Mouse (Mus musculus) heart, postnatal 0 days (tissue): ENCODE measurements around the gene Cd5. TPM values are rescaled to one million over a fixed set of nuclear protein-coding genes. Genes with fewer than 3 reads are reported as not detected.

Source experiments
- ATAC-seq: fragments of 200-750 bp; cut with Nextera tagmentation; 2 replicates; pipeline ENCODE4 v1.8.0; 2017; ENCODE audit warnings: low read depth, moderate number of reproducible peaks, moderate library complexity; ENCODE audit not compliant: insufficient read depth
- DNase-seq: peaks from one replicate; pipeline ENCODE4 v3.0.0-alpha.2; 2016; ENCODE audit warnings: low spot score
- H3K27ac ChIP-seq: fragments of 300-500 bp; sonication (generic); 2 replicates; pipeline ENCODE4 v1.5.1; 2014; ENCODE audit warnings: low read depth, mild to moderate bottlenecking
- H3K27me3 ChIP-seq: fragments of 300-500 bp; sonication (generic); 2 replicates; pipeline ENCODE4 v1.6.1; 2014; ENCODE audit warnings: low read length, mixed read lengths; ENCODE audit not compliant: control insufficient read depth, insufficient read depth
- H3K36me3 ChIP-seq: fragments of 300-500 bp; sonication (generic); replicated peaks from 2 replicates; pipeline ENCODE4 v1.6.1; 2014; ENCODE audit warnings: low read length, mixed read lengths; ENCODE audit not compliant: control insufficient read depth, insufficient read depth
- H3K4me1 ChIP-seq: fragments of 300-500 bp; sonication (generic); 2 replicates; pipeline ENCODE4 v1.6.1; 2014; ENCODE audit warnings: antibody characterized with exemption; ENCODE audit not compliant: control insufficient read depth, insufficient read depth
- H3K4me2 ChIP-seq: fragments of 300-500 bp; sonication (generic); 2 replicates; pipeline ENCODE4 v1.6.1; 2014; ENCODE audit warnings: low read depth, mild to moderate bottlenecking, low read length, moderate library complexity
- H3K4me3 ChIP-seq: fragments of 300-500 bp; sonication (generic); 2 replicates; pipeline ENCODE4 v1.5.1; 2014; ENCODE audit warnings: low read depth, low read length
- H3K9ac ChIP-seq: fragments of 300-500 bp; sonication (generic); replicated peaks from 2 replicates; pipeline ENCODE4 v1.6.1; 2014; ENCODE audit warnings: low read depth, low read length, mixed read lengths
- H3K9me3 ChIP-seq: fragments of 300-500 bp; sonication (generic); replicated peaks from 2 replicates; pipeline ENCODE4 v1.6.1; 2016; ENCODE audit warnings: low read length; ENCODE audit not compliant: control insufficient read depth
- CTCF ChIP-seq: IDR thresholded peaks from 2 replicates; pipeline ENCODE4 v1.5.1; 2016; ENCODE audit warnings: antibody characterized with exemption, control low read depth, low read depth
- EP300 ChIP-seq: IDR thresholded peaks from 2 replicates; pipeline ENCODE4 v1.6.1; 2016; ENCODE audit warnings: antibody characterized with exemption, low read depth
- WGBS: fragments of 180-500 bp; shearing (Covaris S2); extraction: QIAGEN DNeasy Blood & Tissue Kit; methylation state at CpG from one replicate; pipeline ENCODE4 v1.1.7; 2014; 5-methylcytosine and 5-hydroxymethylcytosine counted together
- polyA plus RNA-seq: library from polyadenylated mRNA; unstranded; fragments of >200 nt; fragmentation: Nextera tagmentation; extraction: Ambion mirVana; gene quantifications from 2 replicates; pipeline ENCODE4 v1.2.1, GENCODE M21; 2015
- total RNA-seq: library from RNA; depleted of rRNA; stranded (reverse); fragments of >200 nt; gene quantifications from 2 replicates; pipeline ENCODE4 v1.2.3, GENCODE M21; 2014; ENCODE audit warnings: low replicate concordance

The Cd5 gene
- total and polyA plus RNA-seq, 2 experiments from 2014 or later, result 0.12 TPM; not detected in 1

DNA sequence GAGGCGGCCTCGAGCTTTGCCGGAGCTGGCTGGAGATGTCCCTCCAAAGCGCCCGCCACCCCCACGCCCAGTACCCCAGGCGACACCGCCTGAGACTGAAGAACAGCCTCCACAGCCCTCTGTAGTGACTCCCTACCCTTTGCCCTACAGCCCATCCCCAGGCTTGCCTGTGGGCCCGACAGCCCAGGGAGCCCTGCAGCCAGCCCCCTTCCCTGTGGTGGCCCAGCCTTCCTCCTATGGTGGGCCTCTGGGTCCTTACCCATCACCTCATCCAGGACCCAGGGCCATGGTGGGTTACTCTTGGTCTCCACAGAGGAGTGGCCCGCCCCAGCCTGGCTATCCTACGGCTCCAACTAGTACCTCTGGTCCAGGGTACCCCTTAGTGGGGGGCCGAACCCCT lies 26.2 kb downstream of the Cd5 start:
- Histone ChIP-seq H3K9me3 (no peaks in the 10 kb centered on the region), H3K27ac (no peak overlapping the region), H3K9ac (no peak overlapping the region), H3K27me3 (no peaks in the 10 kb centered on the region), H3K36me3 (peaks cover 41% of the 10 kb centered on the region), H3K4me1 (peaks cover 6% of the 10 kb centered on the region; the same call in 1 of the 2 replicates), H3K4me2 (no peak overlapping the region), H3K4me3 (no peak overlapping the region)
- 93% methylated on average over 12 of the region's 12 CpGs for WGBS
- TF ChIP-seq EP300, result no peak
- no peak for TF ChIP-seq CTCF
- DNase-seq (no peak), ATAC-seq (no peak)

DNA sequence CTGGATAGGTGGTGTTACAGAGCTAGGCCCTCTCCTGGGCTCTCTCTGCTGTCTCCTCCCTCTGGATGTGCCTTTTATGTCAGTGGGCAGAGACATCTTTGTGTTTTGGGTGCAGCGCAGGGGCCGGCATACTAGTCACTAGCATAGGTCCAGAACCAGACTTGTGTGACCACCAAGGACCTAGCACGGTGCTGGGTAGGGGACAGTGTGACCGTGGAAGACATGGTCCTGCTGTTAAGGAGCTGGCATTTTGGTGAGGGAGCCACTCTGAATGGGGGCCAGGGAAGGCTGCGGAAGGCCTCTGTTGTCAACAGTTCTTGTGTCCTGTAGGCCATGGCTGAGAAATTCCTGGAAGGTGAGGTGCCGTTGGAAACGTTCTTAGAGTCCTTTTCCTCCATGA lies 26.6 kb downstream of the Cd5 start:
- Histone ChIP-seq H3K9me3 (no peaks in the 10 kb centered on the region), H3K36me3 (peaks cover 44% of the 10 kb centered on the region), H3K4me1 (peaks cover 7% of the 10 kb centered on the region; the same call in 1 of the 2 replicates), H3K4me3 (no peak overlapping the region), H3K4me2 (no peak overlapping the region), H3K9ac (no peak overlapping the region), H3K27me3 (no peaks in the 10 kb centered on the region), H3K27ac (no peak overlapping the region)
- 94% methylated on average over 7 of the region's 7 CpGs for WGBS
- no peak for TF ChIP-seq CTCF
- TF ChIP-seq EP300, result no peak
- DNase-seq, result no peak
- ATAC-seq, result no peak

DNA sequence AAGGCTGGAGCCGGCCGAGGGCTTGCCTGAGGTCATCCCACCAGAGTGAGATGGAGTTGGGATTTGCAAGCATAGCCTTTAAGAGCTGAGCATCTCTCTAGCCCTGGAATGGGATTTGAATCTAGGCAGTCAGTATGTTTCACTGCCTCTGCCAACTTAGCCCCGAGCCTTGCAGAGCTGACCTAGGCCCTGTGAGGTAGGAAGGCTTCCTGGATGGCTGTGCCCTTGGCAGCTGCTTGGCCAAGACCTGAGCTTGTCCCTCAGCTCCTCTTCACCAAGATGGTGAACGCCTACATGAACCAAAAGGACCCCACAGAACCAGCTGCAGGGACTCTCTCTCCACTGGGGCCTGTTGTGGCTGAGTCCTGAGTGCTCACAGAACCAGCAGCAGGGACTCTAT lies 28.1 kb downstream of the Cd5 start:
- no peaks in the 10 kb centered on the region for H3K9me3 ChIP-seq
- H3K4me3 ChIP-seq, result no peak overlapping the region
- TF ChIP-seq EP300 (no peak), CTCF (no peak)
- ATAC-seq, result no peak
- no peaks in the 10 kb centered on the region for H3K27me3 ChIP-seq
- H3K36me3 ChIP-seq, result peaks cover 44% of the 10 kb centered on the region
- no peak overlapping the region for H3K27ac ChIP-seq
- H3K4me1 ChIP-seq, result peaks cover 13% of the 10 kb centered on the region; the same call in 1 of the 2 replicates
- no peak overlapping the region for H3K9ac ChIP-seq
- WGBS, result 82% methylated on average over 4 of the region's 4 CpGs
- no peak for DNase-seq
- H3K4me2 ChIP-seq, result no peak overlapping the region

DNA sequence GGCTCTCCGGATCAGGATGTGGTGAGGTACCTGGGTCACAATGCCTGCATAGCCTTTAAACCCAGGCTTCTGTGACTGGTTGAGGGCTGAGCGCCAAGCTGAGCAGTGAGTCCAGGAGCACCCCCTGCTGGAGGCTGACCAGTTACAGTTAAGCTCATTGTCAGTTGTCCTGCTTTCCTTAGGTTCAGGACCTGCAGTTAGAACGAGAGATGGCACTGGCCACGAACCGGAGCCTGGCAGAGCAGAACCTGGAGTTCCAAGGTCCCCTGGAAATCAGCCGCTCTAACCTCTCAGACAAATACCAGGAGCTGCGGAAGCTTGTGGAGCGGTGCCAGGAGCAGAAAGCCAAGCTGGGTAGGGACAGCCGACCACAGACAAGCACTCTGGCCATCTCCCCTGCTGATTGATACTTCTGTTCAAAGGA lies 28.7 kb downstream of the Cd5 start:
- peaks cover 44% of the 10 kb centered on the region for H3K36me3 ChIP-seq
- peak; percentile 66 for ATAC-seq
- WGBS, result 38% methylated on average over 9 of the region's 9 CpGs
- peak; percentile 75 for DNase-seq
- H3K9ac ChIP-seq, result no peak overlapping the region
- H3K27ac ChIP-seq, result peak overlapping the region; percentile 90
- no peaks in the 10 kb centered on the region for H3K27me3 ChIP-seq
- H3K9me3 ChIP-seq, result no peaks in the 10 kb centered on the region
- H3K4me3 ChIP-seq, result no peak overlapping the region
- no peak overlapping the region for H3K4me2 ChIP-seq
- peaks cover 13% of the 10 kb centered on the region; the same call in 1 of the 2 replicates for H3K4me1 ChIP-seq
- TF ChIP-seq CTCF (peak; percentile 67), EP300 (no peak)

DNA sequence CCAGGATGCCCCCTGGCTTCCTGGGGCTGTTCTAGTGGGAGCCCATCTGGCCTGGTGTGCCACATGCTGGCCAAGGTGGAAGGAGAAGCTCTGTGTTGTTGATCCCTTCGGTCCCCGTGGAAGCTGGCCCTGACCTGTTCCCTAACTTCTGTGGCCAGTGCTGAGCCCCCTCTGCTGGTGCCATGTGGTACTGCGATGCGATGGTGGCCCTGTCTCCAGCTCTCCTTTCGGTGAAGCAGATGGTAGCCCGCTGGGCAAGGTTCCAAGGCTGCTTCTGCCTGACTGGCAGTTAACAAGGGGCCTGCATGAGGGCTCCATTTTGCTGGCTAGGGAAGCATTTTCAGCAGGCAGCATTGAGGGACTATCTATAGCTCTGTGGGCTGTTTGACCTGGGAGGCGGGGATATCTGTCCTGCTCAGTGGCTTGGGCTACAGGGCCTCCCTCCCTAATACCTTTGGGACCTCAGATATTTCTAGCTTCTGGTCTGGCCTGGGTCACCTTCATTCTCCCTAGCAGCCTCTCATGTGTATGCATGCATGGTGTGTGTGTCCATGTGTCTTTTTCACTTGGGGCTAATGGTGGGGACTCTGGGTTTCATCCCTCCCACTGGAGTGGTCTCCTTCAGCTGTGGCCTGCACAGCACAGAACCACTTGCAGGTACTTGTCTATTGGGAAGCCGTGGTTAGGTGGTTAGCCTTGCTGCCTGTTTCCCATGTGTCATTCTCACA lies 29.3 kb downstream of the Cd5 start:
- no peak overlapping the region for H3K4me3 ChIP-seq
- H3K27ac ChIP-seq, result peak overlapping the region; percentile 90
- WGBS, result 9% methylated on average over 8 of the region's 8 CpGs
- H3K9me3 ChIP-seq, result no peaks in the 10 kb centered on the region
- DNase-seq (peak; percentile 92), ATAC-seq (peak; percentile 89)
- H3K36me3 ChIP-seq, result peaks cover 44% of the 10 kb centered on the region
- H3K4me2 ChIP-seq, result no peak overlapping the region
- peaks cover 13% of the 10 kb centered on the region; the same call in 1 of the 2 replicates for H3K4me1 ChIP-seq
- no peak overlapping the region for H3K9ac ChIP-seq
- no peaks in the 10 kb centered on the region for H3K27me3 ChIP-seq
- TF ChIP-seq EP300 (no peak), CTCF (peak; percentile 99)
